Mouse (Mus musculus) hindbrain, embryonic 15.5 days (tissue): ENCODE measurements around the gene Gm44579. TPM values are rescaled to one million over a fixed set of nuclear protein-coding genes. Genes with fewer than 3 reads are reported as not detected.
A peak's percentile ranks its signal among the peaks of the same experiment; 100 is the strongest.

Source experiments
- ATAC-seq: fragments of 200-750 bp; cut with Nextera tagmentation; 2 replicates; pipeline ENCODE4 v1.8.0; 2017; ENCODE audit warnings: low read depth, moderate number of reproducible peaks, moderate TSS enrichment; ENCODE audit not compliant: low FRiP score
- H3K27ac ChIP-seq: fragments of 300-500 bp; sonication (generic); replicated peaks from 2 replicates; pipeline ENCODE4 v1.5.1; 2015; ENCODE audit warnings: mild to moderate bottlenecking, inconsistent platforms
- H3K27me3 ChIP-seq: fragments of 300-500 bp; sonication (generic); 2 replicates; pipeline ENCODE4 v1.6.1; 2015; ENCODE audit warnings: control low read depth, inconsistent platforms
- H3K36me3 ChIP-seq: fragments of 300-500 bp; sonication (generic); 2 replicates; pipeline ENCODE4 v1.6.1; 2015; ENCODE audit warnings: control low read depth, inconsistent platforms
- H3K4me1 ChIP-seq: fragments of 300-500 bp; sonication (generic); replicated peaks from 2 replicates; pipeline ENCODE4 v1.6.1; 2015; ENCODE audit warnings: control low read depth, inconsistent platforms
- H3K4me2 ChIP-seq: fragments of 300-500 bp; sonication (generic); 2 replicates; pipeline ENCODE4 v1.6.1; 2015; ENCODE audit warnings: moderate library complexity, mild to moderate bottlenecking, inconsistent platforms
- H3K4me3 ChIP-seq: fragments of 300-500 bp; sonication (generic); 2 replicates; pipeline ENCODE4 v1.5.1; 2015; ENCODE audit warnings: mild to moderate bottlenecking, inconsistent platforms
- H3K9ac ChIP-seq: fragments of 300-500 bp; sonication (generic); 2 replicates; pipeline ENCODE4 v1.6.1; 2015; ENCODE audit warnings: inconsistent platforms
- H3K9me3 ChIP-seq: fragments of 300-500 bp; sonication (generic); 2 replicates; pipeline ENCODE4 v1.6.1; 2016; ENCODE audit warnings: control low read depth, inconsistent platforms
- WGBS: fragments of 180-500 bp; shearing (Covaris S2); methylation state at CpG from one replicate; pipeline ENCODE4 v1.1.7; 2015; 5-methylcytosine and 5-hydroxymethylcytosine counted together
- polyA plus RNA-seq: library from polyadenylated mRNA; unstranded; fragments of >200 nt; fragmentation: Nextera tagmentation; extraction: Ambion mirVana; gene quantifications from 2 replicates; pipeline ENCODE4 v1.2.1, GENCODE M21; 2015

Gm44579 gene
- polyA plus RNA-seq, 1 experiment from 2014 or later = not detected

- Histone ChIP-seq H3K36me3 (no peaks in the 10 kb centered on the region), H3K27me3 (no peaks in the 10 kb centered on the region), H3K4me1 (peaks cover 15% of the 10 kb centered on the region), H3K9ac (no peak overlapping the region), H3K27ac (no peak overlapping the region), H3K4me3 (no peak overlapping the region), H3K4me2 (no peak overlapping the region), H3K9me3 (no peaks in the 10 kb centered on the region)
- 89% methylated on average over 3 of the region's 3 CpGs for WGBS
- ATAC-seq = no peak
These were observed 72.4 kb downstream of the Gm44579 start for GRCm38 (mm10) chr15:98148356-98148755.

- Histone ChIP-seq H3K4me3 (peak overlapping the region; percentile 95), H3K27me3 (no peaks in the 10 kb centered on the region), H3K9me3 (no peaks in the 10 kb centered on the region), H3K27ac (peak overlapping the region; percentile 82), H3K4me1 (peaks cover 15% of the 10 kb centered on the region), H3K36me3 (peaks cover 13% of the 10 kb centered on the region), H3K4me2 (peak overlapping the region; percentile 81), H3K9ac (peak overlapping the region; percentile 97)
- ATAC-seq = peak; percentile 98
- WGBS = under 1% methylated on average over 38 of the region's 38 CpGs
These were observed 75.1 kb downstream of the Gm44579 start for GRCm38 (mm10) chr15:98145559-98146181.

GRCm38 (mm10) chr15:98144861-98145507 lies 75.8 kb downstream of the Gm44579 start:
- WGBS = under 1% methylated on average over 27 of the region's 36 CpGs
- no peaks in the 10 kb centered on the region for H3K27me3 ChIP-seq
- H3K9ac ChIP-seq = peak overlapping the region; percentile 97
- H3K4me1 ChIP-seq = peaks cover 15% of the 10 kb centered on the region
- H3K4me2 ChIP-seq = peak overlapping the region; percentile 81
- peak overlapping the region; percentile 82 for H3K27ac ChIP-seq
- peaks cover 20% of the 10 kb centered on the region for H3K36me3 ChIP-seq
- H3K9me3 ChIP-seq = no peaks in the 10 kb centered on the region
- H3K4me3 ChIP-seq = peak overlapping the region; percentile 95
- ATAC-seq = no peak

GRCm38 (mm10) chr15:98142515-98142914 lies 78.3 kb downstream of the Gm44579 start:
- WGBS = 83% methylated on average over 9 of the region's 10 CpGs
- Histone ChIP-seq H3K36me3 (peaks cover 34% of the 10 kb centered on the region), H3K27ac (no peak overlapping the region), H3K9me3 (no peaks in the 10 kb centered on the region), H3K4me2 (no peak overlapping the region), H3K9ac (no peak overlapping the region), H3K4me1 (peaks cover 15% of the 10 kb centered on the region), H3K4me3 (no peak overlapping the region), H3K27me3 (no peaks in the 10 kb centered on the region)
- ATAC-seq = no peak

- Histone ChIP-seq H3K4me1 (peaks cover 11% of the 10 kb centered on the region), H3K4me3 (no peak overlapping the region), H3K9me3 (no peaks in the 10 kb centered on the region), H3K9ac (no peak overlapping the region), H3K27ac (no peak overlapping the region), H3K4me2 (no peak overlapping the region), H3K27me3 (no peaks in the 10 kb centered on the region), H3K36me3 (peaks cover 47% of the 10 kb centered on the region)
- no peak for ATAC-seq
- 92% methylated on average over 5 of the region's 5 CpGs for WGBS
These were observed 80.0 kb downstream of the Gm44579 start for GRCm38 (mm10) chr15:98140809-98141208.

- H3K4me1 ChIP-seq = peaks cover 8% of the 10 kb centered on the region
- 81% methylated on average over 7 of the region's 7 CpGs for WGBS
- H3K4me3 ChIP-seq = no peak overlapping the region
- no peaks in the 10 kb centered on the region for H3K27me3 ChIP-seq
- no peak for ATAC-seq
- no peak overlapping the region for H3K4me2 ChIP-seq
- no peak overlapping the region for H3K27ac ChIP-seq
- H3K9ac ChIP-seq = no peak overlapping the region
- no peaks in the 10 kb centered on the region for H3K9me3 ChIP-seq
- peaks cover 57% of the 10 kb centered on the region for H3K36me3 ChIP-seq
These were observed 81.0 kb downstream of the Gm44579 start for GRCm38 (mm10) chr15:98139763-98140162.

GRCm38 (mm10) chr15:98136871-98137270 lies 83.9 kb downstream of the Gm44579 start:
- no peak overlapping the region for H3K4me2 ChIP-seq
- no peak overlapping the region for H3K27ac ChIP-seq
- peaks cover 60% of the 10 kb centered on the region for H3K36me3 ChIP-seq

More at GRCm38 (mm10) chr15:98136871-98137270, 83.9 kb downstream of the Gm44579 start:
- Histone ChIP-seq H3K9ac (no peak overlapping the region), H3K27me3 (no peaks in the 10 kb centered on the region), H3K9me3 (no peaks in the 10 kb centered on the region), H3K4me1 (no peaks in the 10 kb centered on the region), H3K4me3 (no peak overlapping the region)
- WGBS = 93% methylated on average over 9 of the region's 9 CpGs
- no peak for ATAC-seq

Other genes starting within 250 kb of the Gm44579 start
- 26.1 and 33.9 TPM in 2 replicates for gene Col2a1, start 216.3 kb downstream of the Gm44579 start, polyA plus RNA-seq
- 87.6 and 90.0 TPM in 2 replicates for gene Pfkm, start 128.4 kb downstream of the Gm44579 start, polyA plus RNA-seq
- 19.3 and 21.3 TPM in 2 replicates for gene Senp1, start 127.2 kb downstream of the Gm44579 start, polyA plus RNA-seq
- 58.4 and 60.7 TPM in 2 replicates for gene Asb8, start 55.4 kb downstream of the Gm44579 start, polyA plus RNA-seq
- 103 and 113 TPM in 2 replicates for gene Ccdc184, start 53.8 kb downstream of the Gm44579 start, polyA plus RNA-seq
- not detected in 2 replicates for gene Olfr288, start 25.4 kb downstream of the Gm44579 start, polyA plus RNA-seq
- 0.12 and 0.21 TPM in 2 replicates for gene Olfr287, start 79 bp upstream of the Gm44579 start, polyA plus RNA-seq
- not detected in 2 replicates for gene Olfr286, start 13.5 kb upstream of the Gm44579 start, polyA plus RNA-seq
- gene H1fnt, start 36.3 kb upstream of the Gm44579 start, polyA plus RNA-seq = not detected in 2 replicates
- gene Zfp641, start 75.2 kb upstream of the Gm44579 start, polyA plus RNA-seq = 10.9 and 11.7 TPM in 2 replicates
- gene Olfr285, start 96.4 kb upstream of the Gm44579 start, polyA plus RNA-seq = not detected in 2 replicates
- gene Olfr284, start 120.0 kb upstream of the Gm44579 start, polyA plus RNA-seq = not detected in 2 replicates
- not detected in 2 replicates for gene Olfr283, start 160.0 kb upstream of the Gm44579 start, polyA plus RNA-seq
- gene Olfr282, start 210.2 kb upstream of the Gm44579 start, polyA plus RNA-seq = not detected in 2 replicates
- not detected in 2 replicates for gene Olfr281, start 231.6 kb upstream of the Gm44579 start, polyA plus RNA-seq
- not detected in 2 replicates for gene OR5BS1P, start 248.9 kb upstream of the Gm44579 start, polyA plus RNA-seq